Mouse (Mus musculus) stomach, postnatal 0 days (tissue): ENCODE results near the gene Kpna2. TPM values are rescaled to one million over a fixed set of nuclear protein-coding genes. Genes with fewer than 3 reads are reported as not detected.

Experiments
- ATAC-seq: fragments of 200-750 bp; cut with Nextera tagmentation; 2 replicates; pipeline ENCODE4 v1.8.0; 2017; ENCODE audit not compliant: low FRiP score, low TSS enrichment
- DNase-seq: peaks from one replicate; pipeline ENCODE4 v3.0.0-alpha.2; 2016; ENCODE audit warnings: low spot score
- H3K27ac ChIP-seq: fragments of 300-500 bp; sonication (generic); replicated peaks from 2 replicates; pipeline ENCODE4 v1.5.1; 2014; ENCODE audit warnings: mild to moderate bottlenecking, control low read depth
- H3K27me3 ChIP-seq: fragments of 300-500 bp; sonication (generic); 2 replicates; pipeline ENCODE4 v1.6.1; 2014; ENCODE audit warnings: low read length; ENCODE audit not compliant: control insufficient read depth, insufficient read depth
- H3K36me3 ChIP-seq: fragments of 300-500 bp; sonication (generic); 2 replicates; pipeline ENCODE4 v1.6.1; 2014; ENCODE audit warnings: low read length, mixed read lengths; ENCODE audit not compliant: control insufficient read depth, insufficient read depth
- H3K4me1 ChIP-seq: fragments of 300-500 bp; sonication (generic); replicated peaks from 2 replicates; pipeline ENCODE4 v1.6.1; 2014; ENCODE audit warnings: antibody characterized with exemption; ENCODE audit not compliant: control insufficient read depth, insufficient read depth
- H3K4me2 ChIP-seq: fragments of 300-500 bp; sonication (generic); replicated peaks from 2 replicates; pipeline ENCODE4 v1.6.1; 2014; ENCODE audit warnings: low read depth, mild to moderate bottlenecking, control low read depth, moderate library complexity
- H3K4me3 ChIP-seq: fragments of 300-500 bp; sonication (generic); 2 replicates; pipeline ENCODE4 v1.5.1; 2014; ENCODE audit warnings: low read depth, low read length, control low read depth
- H3K9ac ChIP-seq: fragments of 300-500 bp; sonication (generic); 2 replicates; pipeline ENCODE4 v1.6.1; 2014; ENCODE audit warnings: mild to moderate bottlenecking, low read length, control low read depth, mixed read lengths
- H3K9me3 ChIP-seq: fragments of 300-500 bp; sonication (generic); 2 replicates; pipeline ENCODE4 v1.6.1; 2016; ENCODE audit warnings: low read length; ENCODE audit not compliant: control insufficient read depth
- CTCF ChIP-seq: IDR thresholded peaks from 2 replicates; pipeline ENCODE4 v1.5.1; 2016; ENCODE audit warnings: antibody characterized with exemption, low read depth, mild to moderate bottlenecking, moderate library complexity
- EP300 ChIP-seq: optimal IDR thresholded peaks from 2 replicates; pipeline ENCODE3; 2016; ENCODE audit warnings: antibody characterized with exemption
- WGBS: fragments of 180-500 bp; shearing (Covaris S2); extraction: QIAGEN DNeasy Blood & Tissue Kit; methylation state at CpG from one replicate; pipeline ENCODE4 v1.1.7; 2014; 5-methylcytosine and 5-hydroxymethylcytosine counted together
- polyA plus RNA-seq: library from polyadenylated mRNA; unstranded; fragments of >200 nt; fragmentation: Nextera tagmentation; extraction: Ambion mirVana; gene quantifications from 2 replicates; pipeline ENCODE4 v1.2.1, GENCODE M21; 2015

The Kpna2 gene
- polyA plus RNA-seq, 1 experiment from 2014 or later, result 158 TPM

DNA sequence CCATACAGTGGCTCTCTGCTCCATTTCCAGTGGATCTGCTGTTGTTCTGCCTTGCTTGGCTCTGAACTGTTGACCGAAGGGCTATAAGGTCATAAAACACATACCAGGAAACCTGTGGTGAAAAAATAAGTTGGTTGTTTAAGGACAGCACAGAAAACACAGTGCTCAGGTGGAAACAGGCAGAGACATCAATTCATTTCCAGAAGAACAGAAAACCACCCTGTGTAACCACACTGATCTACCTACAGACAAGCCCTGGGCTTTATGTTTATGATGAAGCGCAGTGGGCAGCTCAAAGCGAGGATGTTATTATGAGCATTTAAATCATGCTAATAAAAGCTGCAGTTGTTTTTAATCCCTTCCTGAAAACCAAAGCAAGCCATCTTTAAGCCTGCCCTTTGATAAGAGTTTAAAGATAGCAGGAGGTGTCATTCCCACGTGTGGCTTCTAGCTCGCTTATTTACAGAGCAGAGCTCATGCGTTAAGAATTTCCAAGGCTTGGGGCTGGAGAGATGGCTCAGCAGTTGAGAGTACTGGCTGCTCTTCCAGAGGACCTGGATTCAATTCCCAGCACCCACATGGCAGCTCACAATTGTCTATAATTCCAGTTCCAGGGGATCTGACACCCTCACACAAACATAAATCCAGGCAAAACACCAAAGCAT, 40.8 kb downstream of the Kpna2 start:
- Histone ChIP-seq H3K4me2 (no peak overlapping the region), H3K27ac (no peak overlapping the region), H3K9ac (no peak overlapping the region), H3K4me3 (no peak overlapping the region), H3K4me1 (no peaks in the 10 kb centered on the region), H3K9me3 (no peaks in the 10 kb centered on the region), H3K36me3 (no peaks in the 10 kb centered on the region), H3K27me3 (no peaks in the 10 kb centered on the region)
- DNase-seq (no peak), ATAC-seq (no peak)
- TF ChIP-seq CTCF (no peak), EP300 (no peak)
- WGBS, result 75% methylated on average over 6 of the region's 6 CpGs

GRCm38 (mm10) chr11:106957271-106957980, 41.9 kb downstream of the Kpna2 start:
- H3K4me3 ChIP-seq, result no peak overlapping the region
- no peaks in the 10 kb centered on the region for H3K27me3 ChIP-seq
- H3K9me3 ChIP-seq, result no peaks in the 10 kb centered on the region
- peak; percentile 46 for DNase-seq
- H3K4me2 ChIP-seq, result 0 out of 2 replicates have a peak overlapping the region, but pooled peaks have one; percentile 20
- no peaks in the 10 kb centered on the region for H3K4me1 ChIP-seq
- peak overlapping the region; percentile 31; the same call in 1 of the 2 replicates for H3K27ac ChIP-seq
- TF ChIP-seq CTCF, result no peak
- TF ChIP-seq EP300, result no peak
- H3K36me3 ChIP-seq, result no peaks in the 10 kb centered on the region
- H3K9ac ChIP-seq, result no peak overlapping the region; the same call in 1 of the 2 replicates
- peak; percentile 41; the same call in 1 of the 2 replicates for ATAC-seq
- WGBS, result 24% methylated on average over 12 of the region's 12 CpGs

DNA sequence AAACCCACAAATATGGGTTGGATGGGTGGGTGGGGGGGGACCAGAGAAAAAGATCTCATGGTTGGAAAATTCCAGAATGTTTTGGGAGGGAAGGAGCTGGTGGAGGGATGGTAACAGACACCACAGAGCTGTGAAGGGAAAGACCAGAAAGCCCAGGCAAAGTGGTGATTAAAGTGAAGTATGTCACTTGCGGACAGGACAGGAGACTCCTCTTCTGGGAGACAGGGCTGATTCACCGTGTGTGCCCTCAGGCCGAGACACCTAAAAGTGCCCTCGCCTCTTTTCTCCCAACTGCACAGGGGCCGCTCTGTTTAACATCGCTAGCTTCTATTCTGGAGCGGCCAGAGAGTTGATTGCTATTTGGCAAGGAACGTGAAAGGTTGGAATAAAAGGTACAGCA, 44.8 kb downstream of the Kpna2 start:
- no peaks in the 10 kb centered on the region for H3K4me1 ChIP-seq
- H3K36me3 ChIP-seq, result no peaks in the 10 kb centered on the region
- no peak overlapping the region for H3K4me2 ChIP-seq
- DNase-seq (no peak), ATAC-seq (no peak)
- 61% methylated on average over 8 of the region's 8 CpGs for WGBS
- no peak overlapping the region for H3K27ac ChIP-seq
- TF ChIP-seq EP300 (no peak), CTCF (no peak)
- no peaks in the 10 kb centered on the region for H3K9me3 ChIP-seq
- H3K27me3 ChIP-seq, result no peaks in the 10 kb centered on the region
- no peak overlapping the region for H3K9ac ChIP-seq
- no peak overlapping the region for H3K4me3 ChIP-seq

DNA sequence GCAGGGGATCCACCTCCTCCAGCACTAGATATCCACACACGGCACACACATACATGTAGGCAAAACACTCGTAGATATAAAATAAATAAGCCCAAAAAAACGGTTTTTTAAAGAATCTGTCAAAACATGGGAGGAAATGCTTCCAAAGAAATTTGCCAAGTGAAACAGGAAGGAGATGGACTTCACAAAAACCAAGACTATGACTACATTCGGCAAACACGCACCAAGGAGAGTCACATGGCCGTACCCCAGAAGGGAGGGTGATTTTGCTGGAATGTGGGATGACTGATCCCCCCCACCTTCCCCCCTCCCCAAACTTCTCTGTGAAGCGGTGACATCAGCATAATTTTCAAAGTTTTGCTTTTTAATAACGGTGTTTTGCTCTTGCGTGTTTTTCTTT, 45.2 kb downstream of the Kpna2 start:
- no peak for TF ChIP-seq CTCF
- no peak for TF ChIP-seq EP300
- Histone ChIP-seq H3K4me2 (no peak overlapping the region), H3K4me1 (no peaks in the 10 kb centered on the region), H3K27me3 (no peaks in the 10 kb centered on the region), H3K27ac (no peak overlapping the region), H3K9ac (no peak overlapping the region), H3K9me3 (no peaks in the 10 kb centered on the region), H3K36me3 (no peaks in the 10 kb centered on the region), H3K4me3 (no peak overlapping the region)
- no peak for ATAC-seq
- WGBS, result 63% methylated on average over 9 of the region's 9 CpGs
- no peak for DNase-seq

Other genes with a start within 250 kb of the Kpna2 start
- 20.2 and 20.4 TPM in 2 replicates for gene Pecam1, start 248.9 kb downstream of the Kpna2 start, polyA plus RNA-seq
- 2.2 and 2.8 TPM in 2 replicates for gene Milr1, start 248.3 kb downstream of the Kpna2 start, polyA plus RNA-seq
- 8.9 and 10.3 TPM in 2 replicates for gene Polg2, start 220.0 kb downstream of the Kpna2 start, polyA plus RNA-seq
- gene Ddx5, start 210.4 kb downstream of the Kpna2 start, polyA plus RNA-seq, result 175 and 178 TPM in 2 replicates
- gene Cep95, start 210.3 kb downstream of the Kpna2 start, polyA plus RNA-seq, result 4.9 and 5.7 TPM in 2 replicates
- 6.9 and 7.1 TPM in 2 replicates for gene Smurf2, start 78.8 kb downstream of the Kpna2 start, polyA plus RNA-seq
- 6.3 and 6.8 TPM in 2 replicates for gene 1810010H24Rik, start 26.1 kb upstream of the Kpna2 start, polyA plus RNA-seq
- gene Bptf, start 132.6 kb upstream of the Kpna2 start, polyA plus RNA-seq, result 11.8 and 13.8 TPM in 2 replicates
- gene Nol11, start 189.8 kb upstream of the Kpna2 start, polyA plus RNA-seq, result 17.5 and 18.7 TPM in 2 replicates